Mouse (Mus musculus) heart, adult 2 months (tissue): ENCODE measurements around the gene B9d2. TPM values are rescaled to one million over a fixed set of nuclear protein-coding genes. Genes with fewer than 3 reads are reported as not detected.

ENCODE experiments used
- DNase-seq, 2 experiments: peaks; one replicate each; pipeline ENCODE4 v3.0.0; 2021
- H3K27ac ChIP-seq: fragments of 200-600 bp; 2 replicates; pipeline ENCODE4 v1.8.1; 2022
- H3K27me3 ChIP-seq: fragments of 200-500 bp; 2 replicates; pipeline ENCODE4 v1.6.1; 2012; ENCODE audit warnings: mild to moderate bottlenecking, low read length, inconsistent platforms, mixed read lengths; ENCODE audit not compliant: control insufficient read depth, insufficient read depth
- H3K36me3 ChIP-seq: fragments of 200-500 bp; 2 replicates; pipeline ENCODE4 v1.6.1; 2012; ENCODE audit warnings: low read length, inconsistent platforms; ENCODE audit not compliant: control insufficient read depth, insufficient read depth
- H3K4me1 ChIP-seq: fragments of 200-500 bp; 2 replicates; pipeline ENCODE4 v1.6.1; 2011; ENCODE audit warnings: low read length; ENCODE audit not compliant: control insufficient read depth, insufficient read depth
- H3K4me3 ChIP-seq: fragments of 200-600 bp; 2 replicates; pipeline ENCODE4 v1.8.1; 2022
- H3K79me2 ChIP-seq: fragments of 200-500 bp; replicated peaks from 2 replicates; pipeline ENCODE4 v1.6.1; 2012; ENCODE audit warnings: mild to moderate bottlenecking, inconsistent platforms, low read length, moderate library complexity, mixed read lengths; ENCODE audit not compliant: control insufficient read depth, insufficient read depth
- H3K9ac ChIP-seq: fragments of 200-500 bp; 2 replicates; pipeline ENCODE4 v1.6.1; 2012; ENCODE audit warnings: low read depth, mild to moderate bottlenecking, control low read depth, inconsistent platforms, low read length, mixed read lengths
- CTCF ChIP-seq: fragments of 200-600 bp; IDR thresholded peaks from 2 replicates; pipeline ENCODE4 v1.8.1; 2022; ENCODE audit warnings: antibody characterized with exemption, mild to moderate bottlenecking, moderate library complexity
- EP300 ChIP-seq: fragments of 200-500 bp; IDR thresholded peaks from 2 replicates; pipeline ENCODE4 v1.6.1; 2011; ENCODE audit warnings: low read depth, low read length, control low read depth; ENCODE audit not compliant: insufficient read depth
- POLR2A ChIP-seq: fragments of 200-500 bp; IDR thresholded peaks from 2 replicates; pipeline ENCODE4 v1.6.1; 2011; ENCODE audit warnings: mild to moderate bottlenecking, low read depth, low read length, control low read depth; ENCODE audit not compliant: insufficient read depth
- WGBS: fragments of 180-500 bp; shearing (Covaris S2); methylation state at CpG from one replicate; pipeline ENCODE4 v1.1.7; 2018; 5-methylcytosine and 5-hydroxymethylcytosine counted together
- intact Hi-C: fragments of 180-260 bp; cut with DNase I; formaldehyde crosslinking; loops from one replicate; pipeline ENCODE4 v1.15.1; 2025
- polyA plus RNA-seq: library from polyadenylated mRNA; depleted of rRNA; stranded (reverse); fragments of >200 nt; gene quantifications from 2 replicates; pipeline ENCODE4 v1.2.3, GENCODE M21; 2012
- total RNA-seq, 2 experiments: library from RNA; stranded (reverse); gene quantifications; 2 replicates each; pipeline ENCODE4 v1.2.3; 2021

B9d2 gene
- total and polyA plus RNA-seq, 3 experiments: 7.9 to 32.2 (median 10.2) TPM

DNA sequence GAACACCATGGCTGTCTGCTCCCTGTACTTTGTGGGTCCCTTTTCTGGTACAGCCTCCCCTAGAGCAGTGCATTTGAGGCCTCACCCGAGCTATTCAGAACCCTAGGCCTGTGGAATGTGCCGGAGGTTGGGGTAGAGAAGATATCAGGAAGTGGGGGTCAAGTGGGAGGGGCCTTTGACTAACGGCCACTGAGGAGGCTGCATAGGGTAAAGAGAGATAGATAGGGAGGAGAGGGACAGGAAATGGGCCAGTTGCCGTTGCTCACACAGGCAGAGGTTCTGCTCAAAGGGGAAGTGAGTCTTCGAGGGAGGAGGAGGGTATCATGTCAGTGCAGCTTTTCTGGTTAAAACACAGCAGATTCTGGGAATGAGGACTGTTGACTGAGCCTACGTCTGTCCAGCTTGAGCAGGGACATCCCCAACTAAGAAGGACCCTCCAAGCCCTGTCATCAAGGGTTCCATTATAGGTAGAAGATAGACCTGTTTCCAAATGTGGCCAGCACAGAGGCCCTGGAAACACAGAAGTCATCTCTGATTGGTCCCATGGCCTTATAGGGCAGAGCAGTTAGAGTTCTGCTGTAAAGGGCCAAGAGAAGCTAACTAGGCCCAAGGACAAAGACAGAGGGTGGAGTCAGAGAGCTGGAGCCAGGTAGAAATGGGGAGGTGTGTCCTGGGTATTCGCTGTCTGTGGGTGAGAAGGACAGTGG lies 3.0 kb downstream of the B9d2 start:
- Histone ChIP-seq H3K79me2 (no peaks in the 10 kb centered on the region), H3K27me3 (no peaks in the 10 kb centered on the region), H3K27ac (no peak overlapping the region), H3K36me3 (no peaks in the 10 kb centered on the region), H3K9ac (no peak overlapping the region), H3K4me3 (no peak overlapping the region), H3K4me1 (peaks cover 2% of the 10 kb centered on the region; the same call in 1 of the 2 replicates)
- 49% methylated on average over 7 of the region's 7 CpGs for WGBS
- peak in 1 of 2 experiments; percentile 54 for DNase-seq
- TF ChIP-seq EP300 (no peak), POLR2A (0 out of 2 replicates have a peak, but pooled peaks have one; percentile 24), CTCF (no peak)
- intact Hi-C loops: no loop called here

DNA sequence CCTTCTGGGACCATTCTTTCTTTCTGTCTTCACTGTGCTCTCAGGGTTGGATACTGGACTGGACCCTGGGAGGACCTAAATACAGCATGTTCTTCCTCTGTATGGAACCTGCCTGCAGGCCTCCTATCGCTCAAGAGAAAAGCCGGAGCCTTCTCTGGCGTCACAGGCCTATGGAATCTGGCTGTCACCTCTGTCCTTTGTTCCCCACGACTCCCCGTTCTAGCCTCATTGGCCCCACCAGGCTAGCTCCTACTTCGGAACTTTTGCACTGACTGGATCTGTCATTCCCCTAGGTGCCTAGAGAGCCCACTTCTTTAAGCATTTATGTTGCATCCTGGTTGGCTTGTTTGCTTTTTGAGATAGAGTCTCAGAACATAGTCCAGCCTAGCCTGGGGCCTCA lies 4.1 kb downstream of the B9d2 start:
- Histone ChIP-seq H3K36me3 (no peaks in the 10 kb centered on the region), H3K4me3 (no peak overlapping the region), H3K9ac (no peak overlapping the region), H3K27me3 (no peaks in the 10 kb centered on the region), H3K27ac (no peak overlapping the region), H3K79me2 (no peaks in the 10 kb centered on the region), H3K4me1 (peaks cover 2% of the 10 kb centered on the region; the same call in 1 of the 2 replicates)
- DNase-seq: no peak
- WGBS: 92% methylated on average over 6 of the region's 6 CpGs
- intact Hi-C loops: loop anchor here (5.0 kb wide), 1 partner anchor 123 kb away; no protein-coding TSS in a partner anchor
- TF ChIP-seq POLR2A (no peak), CTCF (no peak), EP300 (no peak)

DNA sequence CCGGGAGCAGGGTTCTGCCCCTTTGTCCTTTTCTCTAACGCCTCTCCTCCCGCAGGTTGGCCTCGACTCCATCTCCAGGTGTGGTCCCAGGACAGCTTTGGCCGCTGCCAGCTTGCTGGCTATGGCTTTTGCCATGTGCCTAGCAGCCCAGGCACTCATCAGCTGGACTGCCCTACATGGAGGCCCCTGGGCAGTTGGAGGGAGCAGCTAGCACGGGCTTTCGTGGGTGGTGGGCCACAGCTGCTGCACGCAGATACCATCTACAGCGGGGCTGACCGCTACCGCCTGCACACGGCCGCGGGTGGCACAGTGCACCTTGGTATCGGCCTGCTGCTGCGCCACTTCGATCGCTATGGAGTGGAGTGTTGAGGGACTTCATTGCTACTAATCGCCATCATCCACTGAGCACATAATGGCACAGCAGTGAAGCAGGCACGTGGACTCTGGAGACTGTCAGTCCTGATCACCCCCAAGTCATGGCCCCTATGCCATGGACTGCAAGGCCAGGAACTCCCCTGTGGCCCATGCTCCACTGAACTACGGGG lies 5.4 kb downstream of the B9d2 start:
- H3K27ac ChIP-seq: peak overlapping the region; percentile 91
- H3K36me3 ChIP-seq: no peaks in the 10 kb centered on the region
- no peak for DNase-seq
- peaks cover 2% of the 10 kb centered on the region; the same call in 1 of the 2 replicates for H3K4me1 ChIP-seq
- intact Hi-C loops: loop anchor here (2.0 to 5.0 kb wide), 3 partner anchors 35 to 121 kb away; partner anchors contain the start of gene Hnrnpul1
- TF ChIP-seq EP300: no peak
- WGBS: 79% methylated on average over 21 of the region's 21 CpGs
- H3K79me2 ChIP-seq: no peaks in the 10 kb centered on the region
- peak overlapping the region; percentile 28; the same call in 1 of the 2 replicates for H3K9ac ChIP-seq
- peak overlapping the region; percentile 64; the same call in 1 of the 2 replicates for H3K4me3 ChIP-seq
- no peaks in the 10 kb centered on the region for H3K27me3 ChIP-seq

DNA sequence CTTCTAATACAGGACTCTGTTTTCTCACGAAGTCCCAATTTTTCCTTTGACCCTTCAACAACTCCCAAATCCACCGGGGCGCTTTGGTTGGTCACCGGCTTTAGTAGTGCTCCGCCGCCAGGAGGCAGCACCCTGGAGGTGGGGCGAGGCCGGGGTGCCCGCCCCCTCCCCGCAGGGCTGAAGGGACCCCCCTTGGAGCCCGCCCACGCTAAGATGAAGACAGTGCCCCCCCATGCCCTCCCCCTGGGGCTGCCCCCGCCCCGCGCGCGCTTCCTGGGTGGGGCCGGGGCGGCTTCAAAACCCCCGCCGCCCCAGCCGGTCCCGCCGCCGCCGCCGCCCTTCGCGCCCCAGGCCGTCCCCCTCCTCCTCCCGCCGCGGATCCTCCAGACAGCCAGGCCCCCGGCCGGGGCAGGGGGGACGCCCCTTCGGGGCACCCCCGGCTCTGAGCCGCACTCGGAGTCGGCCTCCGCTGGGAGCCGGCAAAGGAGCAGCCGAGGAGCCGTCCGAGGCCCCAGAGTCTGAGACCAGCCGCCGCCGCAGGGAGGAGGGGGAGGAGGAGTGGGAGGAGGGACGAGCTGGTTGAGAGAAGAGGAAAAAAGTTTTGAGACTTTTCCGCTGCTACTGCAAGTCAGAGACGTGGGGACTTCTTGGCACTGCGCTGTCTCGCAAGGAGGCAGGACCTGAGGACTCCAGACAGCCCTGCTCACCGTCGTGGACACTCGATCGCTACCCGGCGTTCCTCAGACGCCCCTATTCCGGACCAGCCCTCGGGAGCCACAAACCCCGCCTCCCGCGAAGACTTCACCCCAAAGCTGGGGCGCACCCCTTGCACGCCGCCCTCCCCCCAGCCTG lies 6.3 kb downstream of the B9d2 start, which contains the start of gene Tgfb1:
Gene Tgfb1, plus strand, starts transcription at position 323 of the 852 bp plus-strand sequence.
- peak; percentile 90 to 91 for DNase-seq
- Histone ChIP-seq H3K9ac (peak within 1 kb of the TSS; percentile 87), H3K36me3 (no peaks in the 10 kb centered on the region), H3K79me2 (no peaks in the 10 kb centered on the region), H3K27ac (peak within 1 kb of the TSS; percentile 91), H3K4me1 (no peaks in the 10 kb centered on the region; the same call in 1 of the 2 replicates), H3K4me3 (peak within 1 kb of the TSS; percentile 64), H3K27me3 (no peaks in the 10 kb centered on the region)
- under 1% methylated on average over 62 of the region's 69 CpGs for WGBS
- intact Hi-C loops: loop anchor here (2.0 to 5.0 kb wide), 3 partner anchors 34 to 120 kb away; partner anchors contain the start of gene Hnrnpul1
- TF ChIP-seq EP300: no peak
- peak; percentile 99; the same call in 1 of the 2 replicates for TF ChIP-seq CTCF
- TF ChIP-seq POLR2A: peak; percentile 52

DNA sequence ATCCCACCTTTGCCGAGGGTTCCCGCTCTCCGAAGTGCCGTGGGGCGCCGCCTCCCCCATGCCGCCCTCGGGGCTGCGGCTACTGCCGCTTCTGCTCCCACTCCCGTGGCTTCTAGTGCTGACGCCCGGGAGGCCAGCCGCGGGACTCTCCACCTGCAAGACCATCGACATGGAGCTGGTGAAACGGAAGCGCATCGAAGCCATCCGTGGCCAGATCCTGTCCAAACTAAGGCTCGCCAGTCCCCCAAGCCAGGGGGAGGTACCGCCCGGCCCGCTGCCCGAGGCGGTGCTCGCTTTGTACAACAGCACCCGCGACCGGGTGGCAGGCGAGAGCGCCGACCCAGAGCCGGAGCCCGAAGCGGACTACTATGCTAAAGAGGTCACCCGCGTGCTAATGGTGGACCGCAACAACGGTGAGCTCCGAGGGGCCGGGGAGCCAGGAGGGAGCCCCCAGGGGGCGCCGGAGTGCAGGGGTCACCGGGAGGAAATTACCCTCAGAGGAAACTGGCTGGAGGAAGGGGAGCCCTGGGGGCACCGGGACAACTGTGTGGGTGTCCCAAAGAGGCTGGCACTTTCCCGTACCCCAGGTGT lies 7.3 kb downstream of the B9d2 start:
- Histone ChIP-seq H3K4me3 (peak overlapping the region; percentile 64), H3K9ac (peak overlapping the region; percentile 87), H3K4me1 (no peaks in the 10 kb centered on the region; the same call in 1 of the 2 replicates), H3K27ac (peak overlapping the region; percentile 91), H3K79me2 (no peaks in the 10 kb centered on the region), H3K27me3 (no peaks in the 10 kb centered on the region), H3K36me3 (no peaks in the 10 kb centered on the region)
- intact Hi-C loops: loop anchor here (2.0 to 5.0 kb wide), 3 partner anchors 33 to 119 kb away; partner anchors contain the start of gene Hnrnpul1
- under 1% methylated on average over 47 of the region's 47 CpGs for WGBS
- TF ChIP-seq EP300 (no peak), POLR2A (no peak), CTCF (peak; percentile 72)
- DNase-seq: peak; percentile 81 to 82
